Mouse (Mus musculus) spleen, adult 2 months (tissue): ENCODE results near the gene Cst11.

ENCODE experiments used
- CTCF ChIP-seq: fragments of 200-500 bp; IDR thresholded peaks from 2 replicates; pipeline ENCODE4 v1.5.1; 2011; ENCODE audit warnings: mild to moderate bottlenecking, inconsistent platforms; ENCODE audit not compliant: insufficient read depth, insufficient read length, insufficient replicate concordance; ENCODE audit errors: extremely low read depth
- POLR2A ChIP-seq: fragments of 200-500 bp; IDR thresholded peaks from 2 replicates; pipeline ENCODE4 v1.6.1; 2011; ENCODE audit warnings: low read depth, low read length, inconsistent platforms

- TF ChIP-seq CTCF (no peak), POLR2A (no peak)
Observed at GRCm38 (mm10) chr2:148789142-148789541, 17.8 kb upstream of the Cst11 start, which contains the start of gene Cst12.
